Mouse (Mus musculus): ENCODE results near the gene Slc10a7. TPM values are rescaled to one million over a fixed set of nuclear protein-coding genes. Genes with fewer than 3 reads are reported as not detected.

Gene Slc10a7
- total and polyA plus RNA-seq, 3 experiments = 13.7 to 27.3 TPM; not detected in 1

GRCm38 (mm10) chr8:78510094-78510493, 948 bp downstream of the Slc10a7 start (continued):
- TF ChIP-seq UBTF (IDR thresholded peaks at IDR 0.05; ENCODE audit: borderline replicate concordance, insufficient read depth, low read depth, low read length) (no peak), POLR2AphosphoS2 (IDR thresholded peaks at IDR 0.05; ENCODE audit: low read length) (no peak)

DNA sequence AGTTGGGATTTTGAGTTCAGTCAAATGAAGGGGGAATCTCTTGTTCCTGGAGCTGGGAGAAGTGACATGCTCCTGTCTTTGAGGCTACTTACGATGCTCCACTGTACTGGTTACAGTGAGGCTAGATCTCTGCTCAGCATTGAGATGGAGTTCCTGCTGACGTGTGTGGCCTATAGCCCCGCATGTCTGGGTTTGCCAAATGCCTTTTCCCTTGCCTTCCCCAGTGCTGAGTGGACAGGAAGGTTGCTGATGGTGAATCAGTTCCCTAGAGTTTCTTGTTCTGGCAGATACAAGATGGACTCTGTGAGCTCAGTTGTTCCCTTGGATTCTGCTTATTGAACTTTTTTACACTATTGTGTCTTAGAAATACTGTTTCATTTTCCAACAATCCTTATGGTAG, 1.8 kb downstream of the Slc10a7 start:
- H3K27me3 ChIP-seq (ENCODE audit: control insufficient read depth in 1 of 2, insufficient read depth in 2 of 2, low read length in 2 of 2) = no peaks in the 10 kb centered on the region
- peaks cover 0 to 11% of the 10 kb centered on the region in 2 experiments; a peak in 3 of 4 replicates for H3K36me3 ChIP-seq (ENCODE audit: control insufficient read depth in 1 of 2, insufficient read depth in 2 of 2, low read length in 2 of 2)
- H3K4me1 ChIP-seq (ENCODE audit: control insufficient read depth in 1 of 2, insufficient read depth in 2 of 2, low read length in 2 of 2) = peaks cover 0 to 8% of the 10 kb centered on the region in 2 experiments; a peak in 2 of 4 replicates
- no peak overlapping the region for H3K9ac ChIP-seq (ENCODE audit: control insufficient read depth, low read depth, low read length, poor library complexity, severe bottlenecking)
- H3K79me2 ChIP-seq (ENCODE audit: control insufficient read depth, insufficient read depth, low read length, poor library complexity) = peaks cover 47% of the 10 kb centered on the region
- H3K27ac ChIP-seq (ENCODE audit: control insufficient read depth, low read depth, low read length) = no peak overlapping the region
- peak overlapping the region in 1 of 2 experiments; percentile 90; a peak in 2 of 4 replicates for H3K4me3 ChIP-seq (ENCODE audit: control insufficient read depth in 1 of 2, insufficient read depth in 1 of 2, low read depth in 2 of 2, low read length in 2 of 2)
- H3K9me3 ChIP-seq (replicated peaks; ENCODE audit: insufficient read depth, low read length) = no peaks in the 10 kb centered on the region
- no peak for TF ChIP-seq RCOR1 (IDR thresholded peaks at IDR 0.05; ENCODE audit: low read depth, low read length)
- peak; percentile 33 for DNase-seq (ENCODE audit: low read depth, low spot score)

- no peak for TF ChIP-seq UBTF (IDR thresholded peaks at IDR 0.05; ENCODE audit: borderline replicate concordance, insufficient read depth, low read depth, low read length)
- no peak for TF ChIP-seq KAT2A (conservative IDR thresholded peaks at IDR 0.05; ENCODE audit: low read depth, low read length)
- TF ChIP-seq ZMIZ1 (IDR thresholded peaks at IDR 0.05; ENCODE audit: low read depth, low read length) = no peak
- no peak for TF ChIP-seq GABPA (IDR thresholded peaks at IDR 0.05; ENCODE audit: low read depth, low read length)
- no peak for TF ChIP-seq EP300 (IDR thresholded peaks at IDR 0.05; ENCODE audit: low read depth in 1 of 2, low read length in 2 of 2)
- TF ChIP-seq TCF12 (IDR thresholded peaks at IDR 0.05; ENCODE audit: low read depth, low read length) = no peak
- no peak for TF ChIP-seq MAZ (IDR thresholded peaks at IDR 0.05; ENCODE audit: low read depth, low read length)
- no peak for TF ChIP-seq MYC (IDR thresholded peaks at IDR 0.05; ENCODE audit: low read depth, low read length)
- no peak for TF ChIP-seq RAD21 (IDR thresholded peaks at IDR 0.05; ENCODE audit: low read depth, low read length)
- no peak for TF ChIP-seq TBP (IDR thresholded peaks at IDR 0.05; ENCODE audit: low read depth, low read length)
- no peak for TF ChIP-seq CTCF (IDR thresholded peaks at IDR 0.05 in 2 of 3, conservative IDR thresholded peaks at IDR 0.05 in 1 of 3; ENCODE audit: control insufficient read depth in 1 of 3, insufficient read depth in 1 of 3, low read depth in 2 of 3, low read length in 3 of 3, poor library complexity in 1 of 3, severe bottlenecking in 1 of 3)
- no peak for TF ChIP-seq MAFK (IDR thresholded peaks at IDR 0.05; ENCODE audit: borderline replicate concordance, low read depth, low read length)
- no peak for TF ChIP-seq MYB (IDR thresholded peaks at IDR 0.05; ENCODE audit: low read depth, low read length)
- TF ChIP-seq POLR2A (IDR thresholded peaks at IDR 0.05; ENCODE audit: control insufficient read depth in 1 of 2, insufficient read depth in 1 of 2, low read depth in 1 of 2, low read length in 2 of 2, poor library complexity in 1 of 2) = no peak
- no peak for TF ChIP-seq MAX (IDR thresholded peaks at IDR 0.05; ENCODE audit: low read length)
- no peak for TF ChIP-seq MEF2A (IDR thresholded peaks at IDR 0.05; ENCODE audit: extremely low read depth, insufficient replicate concordance, low read depth, low read length, poor library complexity, severe bottlenecking)
- TF ChIP-seq ELF1 (IDR thresholded peaks at IDR 0.05; ENCODE audit: low read depth, low read length) = no peak
- no peak for TF ChIP-seq SIN3A (IDR thresholded peaks at IDR 0.05; ENCODE audit: low read length)
- TF ChIP-seq BHLHE40 (IDR thresholded peaks at IDR 0.05; ENCODE audit: borderline replicate concordance, low read depth, low read length) = no peak
- no peak for DNase-seq (ENCODE audit: low read depth, low spot score)
- Histone ChIP-seq H3K27me3 (ENCODE audit: control insufficient read depth in 1 of 2, insufficient read depth in 2 of 2, low read length in 2 of 2) (no peaks in the 10 kb centered on the region), H3K9me3 (replicated peaks; ENCODE audit: insufficient read depth, low read length) (no peaks in the 10 kb centered on the region), H3K79me2 (ENCODE audit: control insufficient read depth, insufficient read depth, low read length, poor library complexity) (peaks cover 33% of the 10 kb centered on the region), H3K36me3 (ENCODE audit: control insufficient read depth in 1 of 2, insufficient read depth in 2 of 2, low read length in 2 of 2) (no peaks in the 10 kb centered on the region; a peak in 2 of 4 replicates), H3K4me1 (ENCODE audit: control insufficient read depth in 1 of 2, insufficient read depth in 2 of 2, low read length in 2 of 2) (no peaks in the 10 kb centered on the region), H3K4me3 (ENCODE audit: control insufficient read depth in 1 of 2, insufficient read depth in 1 of 2, low read depth in 2 of 2, low read length in 2 of 2) (no peak overlapping the region), H3K9ac (ENCODE audit: control insufficient read depth, low read depth, low read length, poor library complexity, severe bottlenecking) (no peak overlapping the region), H3K27ac (ENCODE audit: control insufficient read depth, low read depth, low read length) (no peak overlapping the region)
Observed at GRCm38 (mm10) chr8:78513106-78513505, 4.0 kb downstream of the Slc10a7 start.

Data from MEL (cell line).